Mouse (Mus musculus) splenic B cell, adult 2 months (primary cell): ENCODE measurements around the gene Ly6g6e.
A peak's percentile ranks its signal among the peaks of the same experiment; 100 is the strongest.

ENCODE experiments used
- DNase-seq: peaks from one replicate; pipeline ENCODE4 v3.0.0-alpha.2; 2011; ENCODE audit warnings: low read depth, low spot score
- H3K27me3 ChIP-seq: 2 replicates; pipeline ENCODE4 v1.6.1; 2012; ENCODE audit warnings: mild to moderate bottlenecking, low read length, moderate library complexity, mixed read lengths; ENCODE audit not compliant: control insufficient read depth, poor library complexity, insufficient read depth, severe bottlenecking
- H3K36me3 ChIP-seq: 2 replicates; pipeline ENCODE4 v1.6.1; 2012; ENCODE audit warnings: mild to moderate bottlenecking, low read length, moderate library complexity, mixed read lengths; ENCODE audit not compliant: control insufficient read depth, poor library complexity, insufficient read depth, severe bottlenecking

Gene Ly6g6e

GRCm38 (mm10) chr17:35096597-35096996 lies 19.9 kb downstream of the Ly6g6e start:
- no peak for DNase-seq
- no peaks in the 10 kb centered on the region for H3K27me3 ChIP-seq
- H3K36me3 ChIP-seq: peaks cover 5% of the 10 kb centered on the region

GRCm38 (mm10) chr17:35097164-35097655 lies 20.5 kb downstream of the Ly6g6e start:
- peaks cover 6% of the 10 kb centered on the region for H3K36me3 ChIP-seq
- no peaks in the 10 kb centered on the region for H3K27me3 ChIP-seq
- no peak for DNase-seq

DNA sequence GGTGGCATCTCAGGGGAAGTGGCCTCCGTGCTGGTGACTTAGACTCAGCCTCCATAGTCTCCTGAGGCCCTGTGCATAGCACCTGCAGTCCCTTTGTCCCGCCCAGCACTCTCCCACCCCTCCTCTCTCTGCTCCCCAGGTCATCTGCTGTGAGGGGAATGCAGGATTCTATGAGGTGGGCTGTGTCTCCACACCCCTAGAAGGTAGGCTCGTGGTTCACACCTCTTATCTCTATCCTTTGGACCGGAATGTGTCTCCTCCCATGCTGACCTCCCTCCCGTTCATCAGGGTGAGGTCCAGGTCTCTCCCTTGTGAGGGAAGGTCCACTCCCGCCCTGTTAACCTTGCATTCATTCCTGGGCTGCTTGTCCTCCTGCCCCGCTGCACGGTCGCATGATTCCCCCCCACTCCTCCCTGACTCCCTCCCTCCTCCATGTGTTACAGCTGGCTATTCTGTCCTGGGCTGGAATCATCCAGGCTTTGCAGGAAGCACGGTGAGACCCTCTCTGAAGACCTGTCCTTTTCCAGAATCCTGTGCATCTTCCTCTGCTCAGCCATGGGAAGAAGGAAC lies 23.6 kb downstream of the Ly6g6e start:
- DNase-seq: no peak
- Histone ChIP-seq H3K27me3 (no peaks in the 10 kb centered on the region), H3K36me3 (peaks cover 7% of the 10 kb centered on the region)

GRCm38 (mm10) chr17:35101161-35101560 lies 24.5 kb downstream of the Ly6g6e start:
- Histone ChIP-seq H3K27me3 (no peaks in the 10 kb centered on the region), H3K36me3 (peaks cover 7% of the 10 kb centered on the region)
- no peak for DNase-seq

DNA sequence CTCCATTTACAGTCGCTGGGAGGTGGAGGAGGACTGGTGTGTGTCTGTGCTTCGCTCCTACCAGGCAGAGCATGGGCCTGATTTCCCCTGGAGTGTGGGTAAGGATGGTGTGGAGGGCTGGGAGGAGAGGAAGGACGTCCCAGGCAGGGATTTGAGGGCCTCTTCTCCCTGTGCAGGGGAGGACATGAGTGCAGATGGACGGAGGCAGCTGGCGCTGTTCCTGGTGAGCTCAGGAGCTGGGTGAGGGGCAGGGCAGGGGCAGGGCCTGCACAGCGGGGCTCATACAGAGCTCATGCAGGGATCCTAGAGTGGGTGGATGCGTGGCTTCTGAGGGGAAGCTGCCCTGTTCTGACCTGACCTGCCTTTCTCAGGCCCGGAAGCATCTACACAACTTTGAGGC lies 25.6 kb downstream of the Ly6g6e start:
- DNase-seq: no peak
- H3K36me3 ChIP-seq: peaks cover 7% of the 10 kb centered on the region
- H3K27me3 ChIP-seq: no peaks in the 10 kb centered on the region

GRCm38 (mm10) chr17:35103221-35103690 lies 26.6 kb downstream of the Ly6g6e start:
- H3K27me3 ChIP-seq: no peaks in the 10 kb centered on the region
- peaks cover 7% of the 10 kb centered on the region for H3K36me3 ChIP-seq
- DNase-seq: no peak

GRCm38 (mm10) chr17:35104079-35104478 lies 27.4 kb downstream of the Ly6g6e start:
- no peak for DNase-seq
- H3K27me3 ChIP-seq: no peaks in the 10 kb centered on the region

GRCm38 (mm10) chr17:35104754-35105153 lies 28.1 kb downstream of the Ly6g6e start:
- Histone ChIP-seq H3K36me3 (peaks cover 4% of the 10 kb centered on the region), H3K27me3 (no peaks in the 10 kb centered on the region)
- DNase-seq: no peak

More at GRCm38 (mm10) chr17:35104079-35104478, 27.4 kb downstream of the Ly6g6e start:
- peaks cover 4% of the 10 kb centered on the region for H3K36me3 ChIP-seq

- no peaks in the 10 kb centered on the region for H3K27me3 ChIP-seq
- DNase-seq: peak; percentile 61
- peaks cover 4% of the 10 kb centered on the region for H3K36me3 ChIP-seq
These were observed 29.2 kb downstream of the Ly6g6e start for GRCm38 (mm10) chr17:35105740-35106389.

DNA sequence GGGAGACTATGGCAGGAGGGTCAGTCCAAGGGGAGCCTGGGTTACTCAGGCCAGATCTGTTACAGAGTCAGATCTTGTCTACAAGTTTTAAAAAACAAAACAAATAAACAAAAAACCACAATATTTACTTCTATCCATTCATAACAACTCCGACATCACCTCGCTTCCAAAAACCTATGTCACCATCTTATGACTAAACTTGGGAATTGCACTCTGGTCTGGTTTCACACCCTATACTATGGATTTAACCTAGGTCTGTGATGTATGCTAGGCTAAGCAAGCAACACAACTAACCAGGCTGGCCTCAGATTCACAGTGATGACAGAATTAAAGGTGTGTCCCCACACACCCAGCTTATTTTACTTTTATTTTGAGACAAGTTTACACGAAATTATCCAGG lies 29.8 kb downstream of the Ly6g6e start:
- Histone ChIP-seq H3K36me3 (peaks cover 4% of the 10 kb centered on the region), H3K27me3 (no peaks in the 10 kb centered on the region)
- DNase-seq: no peak

GRCm38 (mm10) chr17:35108097-35108496 lies 31.4 kb downstream of the Ly6g6e start, which contains the start of gene Ly6g5c:
Ly6g5c (plus strand) TSS chr17:35108279.
- no peak for DNase-seq
- H3K36me3 ChIP-seq: no peaks in the 10 kb centered on the region; the same call in 1 of the 2 replicates

GRCm38 (mm10) chr17:35111774-35112173 lies 35.1 kb downstream of the Ly6g6e start:
- H3K27me3 ChIP-seq: no peaks in the 10 kb centered on the region
- no peaks in the 10 kb centered on the region; the same call in 1 of the 2 replicates for H3K36me3 ChIP-seq

More at GRCm38 (mm10) chr17:35108097-35108496, 31.4 kb downstream of the Ly6g6e start, which contains the start of gene Ly6g5c:
- no peaks in the 10 kb centered on the region for H3K27me3 ChIP-seq

DNA sequence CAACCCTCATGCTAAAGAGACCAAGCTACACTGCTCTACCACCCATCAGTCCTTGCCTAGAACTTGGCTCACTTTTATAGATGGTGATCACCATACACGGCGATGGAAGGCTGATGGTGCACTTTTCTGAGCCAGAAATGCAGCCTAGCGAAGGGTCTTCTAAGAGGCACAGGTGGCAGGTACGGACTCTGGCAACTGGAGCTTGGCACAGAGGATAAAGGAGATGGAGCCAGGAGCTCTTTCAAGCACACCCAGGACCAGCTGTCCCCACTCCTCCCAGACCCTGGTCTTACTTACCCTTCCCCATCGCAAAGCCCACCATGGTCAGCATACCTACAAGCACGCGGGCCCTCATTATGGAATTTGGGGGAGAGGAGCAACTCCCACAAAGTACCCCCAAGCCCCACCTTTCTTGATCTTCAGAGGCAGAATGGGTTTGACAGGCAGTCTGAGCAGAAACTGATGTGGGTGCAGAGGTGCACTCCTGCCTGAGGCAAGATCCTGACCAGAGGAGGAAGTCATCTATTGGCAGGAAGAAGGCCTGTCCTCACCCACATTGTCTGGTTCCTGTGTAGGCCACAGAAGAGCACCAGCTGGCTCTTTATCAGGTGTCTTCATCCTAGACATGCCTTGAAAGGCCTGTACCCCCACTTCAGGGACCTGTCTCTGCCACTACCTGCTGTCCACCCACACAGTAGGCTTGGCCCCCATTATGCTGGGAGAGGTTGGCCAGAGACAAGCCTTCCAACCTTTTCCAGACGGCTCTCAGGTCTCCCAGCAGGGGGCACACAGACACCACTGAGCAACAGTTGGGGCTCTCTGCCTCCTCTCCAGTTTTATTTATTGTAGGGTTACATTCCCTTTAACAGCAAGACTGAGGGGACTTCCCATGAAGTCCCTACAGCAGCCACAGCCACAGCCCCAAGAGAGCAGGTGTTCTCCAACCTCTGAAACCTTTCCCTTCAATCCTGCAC lies 38.6 kb downstream of the Ly6g6e start, which contains the start of gene Ly6g5b:
TSS of gene Ly6g5b (minus strand) at position 383 of the 974 bp plus-strand sequence.
- peak; percentile 62 for DNase-seq
- Histone ChIP-seq H3K27me3 (no peaks in the 10 kb centered on the region), H3K36me3 (peaks cover 2% of the 10 kb centered on the region; the same call in 1 of the 2 replicates)

More at GRCm38 (mm10) chr17:35111774-35112173, 35.1 kb downstream of the Ly6g6e start:
- DNase-seq: no peak

GRCm38 (mm10) chr17:35120745-35121142 lies 44.0 kb downstream of the Ly6g6e start:
- DNase-seq: no peak
- H3K36me3 ChIP-seq: peaks cover 10% of the 10 kb centered on the region; the same call in 1 of the 2 replicates
- no peaks in the 10 kb centered on the region; the same call in 1 of the 2 replicates for H3K27me3 ChIP-seq
